Mouse (Mus musculus) stomach, embryonic 16.5 days (tissue): ENCODE results near the gene Med11. TPM values are rescaled to one million over a fixed set of nuclear protein-coding genes. Genes with fewer than 3 reads are reported as not detected.

Source experiments
- ATAC-seq: fragments of 200-750 bp; cut with Nextera tagmentation; 2 replicates; pipeline ENCODE4 v1.8.0; 2017; ENCODE audit warnings: moderate number of reproducible peaks, moderate TSS enrichment; ENCODE audit not compliant: insufficient read depth, low FRiP score
- H3K27ac ChIP-seq: fragments of 300-500 bp; sonication (generic); 2 replicates; pipeline ENCODE4 v1.5.1; 2014; ENCODE audit warnings: low read length
- H3K27me3 ChIP-seq: fragments of 300-500 bp; sonication (generic); 2 replicates; pipeline ENCODE4 v1.6.1; 2014; ENCODE audit warnings: low read length, control low read depth, mixed read lengths; ENCODE audit not compliant: control insufficient read depth, insufficient read depth
- H3K36me3 ChIP-seq: fragments of 300-500 bp; sonication (generic); 2 replicates; pipeline ENCODE4 v1.6.1; 2014; ENCODE audit warnings: low read length; ENCODE audit not compliant: control insufficient read depth, insufficient read depth
- H3K4me1 ChIP-seq: fragments of 300-500 bp; sonication (generic); 2 replicates; pipeline ENCODE4 v1.6.1; 2014; ENCODE audit warnings: low read length, control low read depth, mixed read lengths; ENCODE audit not compliant: control insufficient read depth, insufficient read depth
- H3K4me2 ChIP-seq: fragments of 300-500 bp; sonication (generic); 2 replicates; pipeline ENCODE4 v1.6.1; 2014; ENCODE audit warnings: low read depth, low read length, mixed read lengths
- H3K4me3 ChIP-seq: fragments of 300-500 bp; sonication (generic); replicated peaks from 2 replicates; pipeline ENCODE4 v1.5.1; 2014; ENCODE audit warnings: mild to moderate bottlenecking, low read length
- H3K9ac ChIP-seq: fragments of 300-500 bp; sonication (generic); 2 replicates; pipeline ENCODE4 v1.6.1; 2014; ENCODE audit warnings: low read length
- H3K9me3 ChIP-seq: fragments of 300-500 bp; sonication (generic); replicated peaks from 2 replicates; pipeline ENCODE4 v1.6.1; 2016; ENCODE audit warnings: low read length, control low read depth; ENCODE audit not compliant: control insufficient read depth
- WGBS: fragments of 180-500 bp; shearing (Covaris S2); extraction: QIAGEN DNeasy Blood & Tissue Kit; methylation state at CpG from one replicate; pipeline ENCODE4 v1.1.7; 2014; 5-methylcytosine and 5-hydroxymethylcytosine counted together
- polyA plus RNA-seq: library from polyadenylated mRNA; unstranded; fragments of >200 nt; fragmentation: Nextera tagmentation; extraction: Ambion mirVana; gene quantifications from 2 replicates; pipeline ENCODE4 v1.2.1, GENCODE M21; 2015

Gene Med11
- polyA plus RNA-seq, 1 experiment from 2014 or later = 37.9 TPM

GRCm38 (mm10) chr11:70431574-70431973 is 20.1 kb upstream of the Med11 start:
- Histone ChIP-seq H3K4me1 (peaks cover 13% of the 10 kb centered on the region), H3K9me3 (no peaks in the 10 kb centered on the region), H3K4me3 (peak overlapping the region; percentile 77; the same call in 1 of the 2 replicates), H3K27ac (peak overlapping the region; percentile 32), H3K9ac (peak overlapping the region; percentile 36; the same call in 1 of the 2 replicates), H3K36me3 (no peaks in the 10 kb centered on the region), H3K27me3 (no peaks in the 10 kb centered on the region), H3K4me2 (peak overlapping the region; percentile 54)
- ATAC-seq = no peak
- WGBS = 31% methylated on average over 5 of the region's 5 CpGs

- Histone ChIP-seq H3K4me2 (peak within 1 kb of the TSS; percentile 82), H3K9ac (peak within 1 kb of the TSS; percentile 88), H3K4me3 (peak within 1 kb of the TSS; percentile 77), H3K27me3 (no peaks in the 10 kb centered on the region), H3K36me3 (no peaks in the 10 kb centered on the region), H3K27ac (peak within 1 kb of the TSS; percentile 74), H3K4me1 (peaks cover 13% of the 10 kb centered on the region), H3K9me3 (no peaks in the 10 kb centered on the region)
- under 1% methylated on average over 74 of the region's 75 CpGs for WGBS
- peak; percentile 97 for ATAC-seq
These were observed 19.4 kb upstream of the Med11 start, which contains the start of gene Arrb2 for GRCm38 (mm10) chr11:70432048-70432894. Gene Arrb2 (plus strand): TSS chr11:70432635.

GRCm38 (mm10) chr11:70432895-70433568 is 18.7 kb upstream of the Med11 start:
- Histone ChIP-seq H3K9ac (peak overlapping the region; percentile 88), H3K36me3 (no peaks in the 10 kb centered on the region), H3K4me2 (peak overlapping the region; percentile 82), H3K27ac (peak overlapping the region; percentile 74), H3K4me3 (peak overlapping the region; percentile 77), H3K4me1 (peaks cover 13% of the 10 kb centered on the region), H3K9me3 (no peaks in the 10 kb centered on the region), H3K27me3 (no peaks in the 10 kb centered on the region)
- ATAC-seq = peak; percentile 3; the same call in 1 of the 2 replicates
- WGBS = 8% methylated on average over 15 of the region's 15 CpGs

GRCm38 (mm10) chr11:70433569-70433943 is 18.2 kb upstream of the Med11 start:
- H3K27ac ChIP-seq = no peak overlapping the region
- peak overlapping the region; percentile 77 for H3K4me3 ChIP-seq
- no peak for ATAC-seq
- WGBS = 73% methylated on average over 1 of the region's 1 CpGs
- H3K4me1 ChIP-seq = peaks cover 13% of the 10 kb centered on the region
- H3K27me3 ChIP-seq = no peaks in the 10 kb centered on the region
- peak overlapping the region; percentile 88 for H3K9ac ChIP-seq
- H3K36me3 ChIP-seq = no peaks in the 10 kb centered on the region
- H3K4me2 ChIP-seq = peak overlapping the region; percentile 82
- no peaks in the 10 kb centered on the region for H3K9me3 ChIP-seq

GRCm38 (mm10) chr11:70433951-70434350 is 17.8 kb upstream of the Med11 start:
- ATAC-seq = no peak
- Histone ChIP-seq H3K4me3 (peak overlapping the region; percentile 17; the same call in 1 of the 2 replicates), H3K4me2 (peak overlapping the region; percentile 82), H3K4me1 (peaks cover 13% of the 10 kb centered on the region), H3K9ac (peak overlapping the region; percentile 21; the same call in 1 of the 2 replicates), H3K27ac (no peak overlapping the region), H3K27me3 (no peaks in the 10 kb centered on the region), H3K9me3 (no peaks in the 10 kb centered on the region), H3K36me3 (0 out of 2 replicates have a peak, but pooled peaks cover 4% of the 10 kb centered on the region)
- 93% methylated on average over 3 of the region's 3 CpGs for WGBS

- Histone ChIP-seq H3K9me3 (no peaks in the 10 kb centered on the region), H3K27ac (no peak overlapping the region), H3K36me3 (0 out of 2 replicates have a peak, but pooled peaks cover 5% of the 10 kb centered on the region), H3K27me3 (no peaks in the 10 kb centered on the region), H3K4me3 (no peak overlapping the region), H3K4me2 (no peak overlapping the region), H3K4me1 (peaks cover 13% of the 10 kb centered on the region), H3K9ac (peak overlapping the region; percentile 26; the same call in 1 of the 2 replicates)
- WGBS = 71% methylated on average over 5 of the region's 5 CpGs
- ATAC-seq = no peak
These were observed 16.2 kb upstream of the Med11 start for GRCm38 (mm10) chr11:70435476-70435875.

GRCm38 (mm10) chr11:70437426-70437825 is 14.3 kb upstream of the Med11 start:
- Histone ChIP-seq H3K36me3 (0 out of 2 replicates have a peak, but pooled peaks cover 5% of the 10 kb centered on the region), H3K4me1 (peaks cover 10% of the 10 kb centered on the region), H3K27ac (peak overlapping the region; percentile 27; the same call in 1 of the 2 replicates), H3K9me3 (no peaks in the 10 kb centered on the region), H3K27me3 (no peaks in the 10 kb centered on the region), H3K9ac (no peak overlapping the region), H3K4me3 (no peak overlapping the region), H3K4me2 (no peak overlapping the region)
- WGBS = 74% methylated on average over 6 of the region's 6 CpGs
- ATAC-seq = no peak

- ATAC-seq = no peak
- Histone ChIP-seq H3K4me1 (peaks cover under 1% of the 10 kb centered on the region), H3K9me3 (no peaks in the 10 kb centered on the region), H3K4me3 (no peak overlapping the region), H3K27ac (no peak overlapping the region), H3K27me3 (no peaks in the 10 kb centered on the region), H3K4me2 (no peak overlapping the region), H3K36me3 (0 out of 2 replicates have a peak, but pooled peaks cover 5% of the 10 kb centered on the region), H3K9ac (no peak overlapping the region)
- WGBS = 89% methylated on average over 7 of the region's 7 CpGs
These were observed 12.9 kb upstream of the Med11 start for GRCm38 (mm10) chr11:70438728-70439374.
